Mouse (Mus musculus): ENCODE measurements at regions not wholly inside any gene's neighbourhood (a gene's known extent, or its start where the extent isn't known, plus 50 kb on each side); places are given as distances from the start of the nearest gene placed in this dataset.
A peak's percentile ranks its signal among the peaks of the same experiment; 100 is the strongest.
"Not testable (repeated sequence)": the region's sequence is repeated elsewhere in the genome, so short reads cannot be mapped to it uniquely, and the experiment has no call there.

GRCm38 (mm10) chr8:96586129-96586528 is 697.8 kb upstream of the Got2 start:
- no peak for DNase-seq (ENCODE audit: low spot score in 2 of 2)

GRCm38 (mm10) chr8:96552512-96552911 is 664.2 kb upstream of the Got2 start:
- no peak for DNase-seq (ENCODE audit: low spot score in 2 of 2)

GRCm38 (mm10) chr8:96550408-96550807 is 662.1 kb upstream of the Got2 start:
- no peak for DNase-seq (ENCODE audit: low spot score in 2 of 2)

DNA sequence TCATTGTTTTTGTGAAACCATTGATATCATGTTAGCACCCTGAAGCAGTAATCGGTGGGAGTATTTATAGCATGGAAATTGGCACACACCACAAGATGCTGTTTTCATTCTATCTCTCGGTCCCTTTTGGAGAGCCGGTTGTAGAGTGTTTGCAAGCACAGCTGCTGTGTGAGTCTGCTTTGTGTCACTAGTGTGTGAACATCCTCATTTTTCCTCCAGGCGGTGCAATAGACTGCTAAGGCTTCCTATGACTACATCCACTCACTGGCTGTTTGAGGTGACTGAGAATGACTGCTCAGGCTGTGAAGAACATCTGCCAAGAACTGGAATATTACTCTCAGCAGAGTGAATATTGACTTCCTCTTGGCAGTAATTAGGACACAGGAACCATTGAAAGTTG is 660.3 kb upstream of the Got2 start:
- peak in 1 of 2 experiments; percentile 18 for DNase-seq (ENCODE audit: low spot score in 2 of 2)

- no peak for DNase-seq (ENCODE audit: low spot score in 2 of 2)
Observed at GRCm38 (mm10) chr8:96548187-96548586, 659.8 kb upstream of the Got2 start.

GRCm38 (mm10) chr8:96542215-96542614 is 653.9 kb upstream of the Got2 start:
- no peak for DNase-seq (ENCODE audit: low spot score in 2 of 2)

- no peak for DNase-seq (ENCODE audit: low spot score in 2 of 2)
Observed at GRCm38 (mm10) chr8:96498854-96499253, 610.5 kb upstream of the Got2 start.

DNA sequence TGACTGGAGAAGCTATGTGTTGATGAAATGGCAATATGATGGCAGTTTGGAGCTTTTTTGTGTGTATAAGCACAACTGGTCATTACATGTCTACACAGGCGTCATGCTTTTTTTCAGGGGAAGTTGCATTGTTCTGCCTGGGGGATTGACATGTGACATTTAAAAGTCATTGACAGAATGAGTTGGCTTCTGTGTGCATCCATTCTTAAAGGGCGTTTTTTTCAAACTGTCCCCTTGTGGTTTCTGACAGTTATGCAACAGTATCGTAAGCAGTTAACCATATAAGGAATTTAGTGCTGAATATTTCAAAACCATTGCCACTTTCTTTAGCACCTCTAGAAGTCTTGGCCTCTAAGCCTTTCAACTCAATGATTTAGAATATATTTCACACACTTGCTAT is 607.1 kb upstream of the Got2 start:
- DNase-seq (ENCODE audit: low spot score in 2 of 2): no peak

- no peak for DNase-seq (ENCODE audit: low spot score in 2 of 2)
Observed at GRCm38 (mm10) chr8:96489804-96490203, 601.5 kb upstream of the Got2 start.

DNA sequence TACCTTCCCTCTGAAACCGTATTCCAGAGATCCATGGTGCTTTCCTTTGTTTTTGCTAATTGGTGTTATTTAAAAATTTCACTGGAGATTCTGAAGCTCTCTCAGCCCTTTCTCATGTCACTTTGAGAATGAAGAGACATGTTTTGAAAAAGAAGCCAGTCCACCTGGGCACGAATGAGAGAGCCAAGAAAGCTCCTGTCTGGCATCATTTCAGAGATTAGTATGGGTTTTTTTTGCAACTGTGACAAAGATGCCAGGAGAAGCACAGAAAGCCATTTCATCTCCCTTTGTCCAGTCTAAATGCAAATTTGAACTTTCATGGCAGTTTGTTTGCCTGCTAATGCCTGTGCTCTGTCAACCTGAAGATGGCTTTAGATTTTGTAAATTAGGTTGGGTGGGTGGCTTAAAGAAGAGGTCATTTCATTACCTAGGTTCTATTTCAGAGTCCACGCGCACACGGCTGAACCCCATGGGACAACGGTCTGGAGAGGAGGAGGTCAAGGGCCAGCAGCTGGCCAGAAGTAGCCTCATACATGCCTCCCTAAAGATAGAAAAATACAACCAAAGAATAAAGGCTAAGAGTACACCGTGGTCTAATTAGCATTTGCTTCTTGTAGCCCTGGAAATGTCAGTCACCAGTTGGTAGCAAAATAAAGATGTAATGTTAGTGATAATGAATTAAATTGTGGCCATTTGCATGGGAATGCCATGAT is 600.5 kb upstream of the Got2 start:
- no peak for DNase-seq (ENCODE audit: low spot score in 2 of 2)

DNA sequence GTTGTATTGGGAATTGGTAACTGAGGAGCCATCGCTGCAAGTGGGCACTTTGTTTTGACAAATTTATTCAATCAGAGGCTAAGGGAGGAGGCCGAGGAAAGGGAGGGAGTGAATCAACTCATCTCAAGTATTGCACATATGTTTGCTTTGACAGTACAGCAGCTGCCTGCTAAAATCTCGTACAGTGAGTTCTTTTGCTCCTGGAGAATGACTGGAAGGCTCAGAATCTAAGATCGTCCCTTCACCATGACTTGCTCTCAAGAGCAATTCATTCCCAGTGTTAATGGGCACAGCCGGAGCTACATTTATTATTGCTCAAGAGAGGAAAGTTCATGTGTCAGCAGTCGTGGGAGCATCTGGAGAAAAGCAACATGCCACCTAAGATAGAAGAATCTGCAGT is 567.6 kb upstream of the Got2 start:
- DNase-seq (ENCODE audit: low spot score in 2 of 2): peak; percentile 5 to 21

DNA sequence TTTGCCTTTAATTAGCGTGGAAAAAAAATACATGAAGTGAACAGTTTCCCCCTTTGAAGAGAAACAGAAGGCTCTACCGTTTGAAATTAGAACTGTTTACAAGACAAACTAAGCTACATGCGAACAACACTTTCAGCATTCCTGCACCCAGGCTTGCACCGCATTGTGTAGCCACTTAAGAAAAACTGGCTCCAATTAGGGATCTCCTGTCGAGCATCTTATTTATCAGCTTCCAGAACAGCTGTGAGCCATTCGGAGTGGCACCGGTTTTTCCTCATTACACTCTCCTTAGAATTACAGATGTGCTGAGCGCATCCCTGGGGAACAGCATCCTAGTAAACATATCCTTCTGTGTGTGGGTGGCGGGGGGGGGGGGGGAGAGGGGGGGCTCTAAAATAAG is 567.0 kb upstream of the Got2 start:
- DNase-seq (ENCODE audit: low spot score in 2 of 2): peak; percentile 9 to 18

DNA sequence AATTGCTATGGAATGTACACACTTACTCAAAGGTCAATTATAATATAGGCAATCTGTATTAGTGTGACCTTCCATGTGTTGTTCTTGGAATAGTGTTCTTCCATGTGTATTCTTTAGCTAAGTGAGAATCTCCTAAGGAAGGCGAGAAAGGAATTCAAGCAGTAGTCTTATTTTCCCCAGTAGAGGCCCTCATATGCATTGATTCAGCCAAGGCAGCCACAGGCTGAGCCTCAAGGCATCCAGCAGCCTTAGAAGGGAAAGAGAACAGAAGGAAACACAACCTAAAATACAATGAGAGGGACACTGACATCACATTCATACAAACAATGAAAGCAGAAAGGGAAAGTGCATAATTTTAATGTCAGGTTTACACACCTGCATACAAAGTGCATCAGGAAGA is 541.4 kb upstream of the Got2 start:
- no peak for DNase-seq (ENCODE audit: low spot score in 2 of 2)

- DNase-seq (ENCODE audit: low spot score in 2 of 2): peak; percentile 6 to 29
Observed at GRCm38 (mm10) chr8:96426900-96427299, 538.6 kb upstream of the Got2 start.

- no peak for DNase-seq (ENCODE audit: low spot score in 2 of 2)
Observed at GRCm38 (mm10) chr8:96409601-96410000, 521.3 kb upstream of the Got2 start.

DNA sequence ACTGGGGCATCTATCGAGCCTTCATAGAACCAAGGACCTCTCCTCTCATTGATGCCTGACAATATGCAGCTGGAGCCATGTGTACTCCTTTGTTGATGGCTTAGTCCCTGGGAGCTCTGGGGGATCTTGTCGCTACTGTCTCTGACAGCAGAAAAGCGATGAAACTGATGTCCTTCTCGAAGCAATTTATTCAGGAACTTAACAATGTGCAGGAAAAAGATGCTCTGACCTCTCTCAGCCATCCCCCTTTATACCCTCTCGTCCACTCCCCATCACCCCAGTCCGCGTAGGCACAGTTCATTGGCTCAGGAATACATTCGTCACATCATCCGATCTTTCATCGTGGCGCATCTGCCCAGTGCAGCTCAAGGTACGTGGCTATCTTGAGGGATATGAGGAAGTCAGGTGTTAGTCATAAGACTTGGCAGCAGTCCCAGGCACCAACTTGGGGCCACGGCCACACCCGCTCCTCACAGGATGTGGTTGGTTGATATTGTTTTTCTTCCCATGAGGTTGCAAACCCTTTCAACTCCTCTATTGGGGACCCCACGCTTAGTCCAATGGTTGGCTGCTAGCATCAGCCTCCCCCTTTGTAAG is 516.3 kb upstream of the Got2 start:
- no peak for DNase-seq (ENCODE audit: low spot score in 2 of 2)

DNA sequence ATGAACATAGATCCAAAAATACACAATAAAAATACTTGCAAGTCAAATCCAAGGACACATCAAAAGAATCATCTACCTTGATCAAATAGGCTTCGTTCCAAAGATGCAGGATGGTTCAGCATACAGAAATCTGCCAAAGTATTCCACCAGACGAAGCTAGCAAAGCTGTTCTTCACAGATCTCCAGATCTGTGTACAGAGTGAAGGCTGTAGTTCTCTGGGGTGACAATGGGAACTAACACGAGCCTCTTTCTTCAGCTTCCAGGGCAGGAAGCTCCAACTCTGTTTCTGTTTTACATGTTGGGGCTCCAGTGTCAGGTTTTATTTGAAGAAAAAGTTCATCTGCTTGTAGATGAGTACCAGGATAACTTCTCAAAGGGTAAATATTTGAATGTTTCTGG is 515.3 kb upstream of the Got2 start:
- DNase-seq (ENCODE audit: low spot score in 2 of 2): no peak

- not testable (repeated sequence) for DNase-seq (ENCODE audit: low spot score in 2 of 2)
Observed at GRCm38 (mm10) chr8:96399381-96399780, 511.0 kb upstream of the Got2 start.

GRCm38 (mm10) chr8:96393024-96393423 is 504.7 kb upstream of the Got2 start:
- DNase-seq (ENCODE audit: low spot score in 2 of 2): peak; percentile 13 to 27

- DNase-seq (ENCODE audit: low spot score in 2 of 2): no peak
Observed at GRCm38 (mm10) chr8:96389251-96389650, 500.9 kb upstream of the Got2 start.

DNA sequence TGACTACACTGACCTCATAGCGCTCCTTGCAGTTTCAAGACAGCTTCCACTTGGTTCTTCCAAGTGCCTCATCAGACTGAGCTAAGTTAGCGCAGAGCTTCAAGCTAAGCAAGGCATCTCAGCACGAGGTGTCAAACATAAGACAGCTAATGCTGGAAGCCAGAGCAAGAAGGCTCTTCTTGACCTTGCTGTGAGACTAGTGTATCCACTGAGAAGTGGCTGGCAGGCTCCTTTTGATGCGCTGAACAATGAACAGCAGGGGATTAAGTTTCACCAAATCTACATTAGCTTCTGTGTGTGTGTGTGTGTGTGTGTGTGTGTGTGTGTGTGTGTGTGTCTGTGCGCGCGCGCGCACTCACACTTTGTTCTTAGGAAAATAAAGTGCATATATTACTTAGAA is 482.2 kb upstream of the Got2 start:
- DNase-seq (ENCODE audit: low spot score in 2 of 2): no peak

GRCm38 (mm10) chr8:96362853-96363445 is 474.6 kb upstream of the Got2 start:
- no peak for DNase-seq (ENCODE audit: low spot score in 2 of 2)

Data from layer of hippocampus, postnatal 10 days (tissue).